Mouse (Mus musculus) heart, adult 2 months (tissue): Measurements from ENCODE around the gene Stra6.

ENCODE experiments used
- CTCF ChIP-seq: fragments of 200-600 bp; IDR thresholded peaks from 2 replicates; pipeline ENCODE4 v1.8.1; 2022; ENCODE audit warnings: antibody characterized with exemption, mild to moderate bottlenecking, moderate library complexity
- EP300 ChIP-seq: fragments of 200-500 bp; IDR thresholded peaks from 2 replicates; pipeline ENCODE4 v1.6.1; 2011; ENCODE audit warnings: low read depth, low read length, control low read depth; ENCODE audit not compliant: insufficient read depth
- POLR2A ChIP-seq: fragments of 200-500 bp; IDR thresholded peaks from 2 replicates; pipeline ENCODE4 v1.6.1; 2011; ENCODE audit warnings: mild to moderate bottlenecking, low read depth, low read length, control low read depth; ENCODE audit not compliant: insufficient read depth

DNA sequence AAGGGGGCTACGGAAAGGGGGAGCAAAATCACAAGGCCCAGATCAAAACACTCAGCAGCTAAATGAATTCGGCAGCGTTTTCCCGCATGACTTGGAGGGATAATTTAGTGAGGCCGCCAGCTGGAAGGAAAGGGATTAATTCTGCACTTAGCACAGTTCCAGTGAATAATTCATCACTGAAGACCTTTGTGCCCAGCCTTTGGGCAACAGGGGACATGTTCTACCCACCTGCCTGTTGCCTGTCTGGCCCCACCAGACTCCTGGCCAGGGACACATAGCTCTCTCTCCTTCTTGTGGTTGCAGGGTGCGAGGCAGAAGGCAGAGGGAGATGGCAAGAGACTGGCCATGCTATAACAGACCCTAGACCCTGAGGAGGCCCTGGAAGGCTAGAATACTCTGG lies 1.9 kb downstream of the Stra6 start:
- no peak for TF ChIP-seq CTCF
- TF ChIP-seq POLR2A = no peak
- TF ChIP-seq EP300 = no peak
